Mouse (Mus musculus) adrenal gland, adult 2 months (tissue): ENCODE results near the gene Grk1. TPM values are rescaled to one million over a fixed set of nuclear protein-coding genes. Genes with fewer than 3 reads are reported as not detected.

Experiments used
- DNase-seq: peaks from one replicate; pipeline ENCODE4 v3.0.0; 2021
- polyA plus RNA-seq: library from polyadenylated mRNA; depleted of rRNA; stranded (reverse); fragments of >200 nt; gene quantifications from 2 replicates; pipeline ENCODE4 v1.2.3, GENCODE M21; 2012
- total RNA-seq, 2 experiments: library from RNA; stranded (reverse); gene quantifications; 2 replicates each; pipeline ENCODE4 v1.2.3; 2021

The Grk1 gene
- total and polyA plus RNA-seq, 3 experiments, result not detected

DNA sequence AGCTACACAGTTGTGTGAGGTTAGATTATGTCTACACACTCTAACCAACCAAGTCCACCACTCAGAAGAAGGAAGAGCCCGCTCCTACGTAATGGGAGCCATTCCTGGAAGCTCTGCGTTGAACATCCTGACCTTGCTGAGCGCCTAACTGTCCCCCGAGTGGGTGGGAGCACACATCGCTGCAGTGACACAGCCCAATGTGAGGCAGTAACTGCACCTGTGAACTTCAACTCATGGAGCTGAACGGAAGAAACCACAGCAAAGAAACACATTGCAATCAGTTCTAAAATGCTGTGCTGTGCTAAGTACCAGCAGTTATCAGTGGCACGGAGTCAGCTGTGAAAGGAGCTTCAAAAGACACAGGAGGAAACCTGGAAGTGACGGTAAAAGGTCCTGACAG is 23.3 kb downstream of the Grk1 start:
- no peak for DNase-seq

- no peak for DNase-seq
Measured at GRCm38 (mm10) chr8:13430412-13430811, 25.5 kb downstream of the Grk1 start.

- no peak for DNase-seq
Measured at GRCm38 (mm10) chr8:13430866-13431265, 26.0 kb downstream of the Grk1 start.

DNA sequence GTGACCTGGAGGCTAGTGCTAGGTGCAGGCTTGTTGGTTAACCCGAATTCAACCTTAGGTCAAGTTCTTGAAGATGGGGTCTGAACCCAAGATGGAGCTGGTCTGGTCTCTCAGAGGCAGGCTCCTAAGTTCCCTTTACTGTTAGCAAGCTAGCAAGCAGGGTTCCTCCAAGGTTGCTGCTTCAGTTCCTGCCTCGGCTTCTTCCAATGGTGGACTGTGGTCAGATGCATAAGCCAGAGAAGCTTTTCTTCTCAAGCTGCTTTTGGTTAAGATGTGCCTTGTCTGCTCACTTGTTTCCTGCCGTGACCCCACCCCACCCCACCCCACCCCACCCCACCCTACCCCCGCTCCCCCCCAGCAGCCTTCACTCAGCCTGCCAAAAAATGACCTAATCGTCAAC is 28.2 kb downstream of the Grk1 start:
- DNase-seq, result no peak

- DNase-seq, result no peak
Measured at GRCm38 (mm10) chr8:13434889-13435288, 30.0 kb downstream of the Grk1 start, which contains the start of gene Tmem255b. Gene Tmem255b, plus strand, starts transcription at chr8:13435189.

DNA sequence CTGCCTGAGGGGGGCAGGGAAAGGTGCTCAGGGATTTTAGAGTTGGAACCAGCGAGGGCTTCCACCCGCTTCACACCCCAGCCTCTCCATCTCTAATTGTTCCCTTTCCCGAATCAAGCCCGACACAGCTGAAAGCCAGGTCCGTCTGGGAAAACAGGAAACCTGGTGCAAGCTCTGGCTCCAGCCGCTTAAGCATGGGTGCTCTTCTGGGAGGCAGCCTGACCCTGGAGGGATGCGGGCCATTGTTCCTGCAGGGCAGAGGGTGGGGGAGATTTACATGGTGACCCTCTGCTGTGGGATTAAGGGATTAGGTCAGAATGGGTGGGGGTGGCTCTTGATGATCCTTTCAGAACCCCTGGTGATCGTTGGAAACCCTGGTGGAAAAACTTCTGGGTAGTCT is 31.2 kb downstream of the Grk1 start:
- DNase-seq, result no peak

DNA sequence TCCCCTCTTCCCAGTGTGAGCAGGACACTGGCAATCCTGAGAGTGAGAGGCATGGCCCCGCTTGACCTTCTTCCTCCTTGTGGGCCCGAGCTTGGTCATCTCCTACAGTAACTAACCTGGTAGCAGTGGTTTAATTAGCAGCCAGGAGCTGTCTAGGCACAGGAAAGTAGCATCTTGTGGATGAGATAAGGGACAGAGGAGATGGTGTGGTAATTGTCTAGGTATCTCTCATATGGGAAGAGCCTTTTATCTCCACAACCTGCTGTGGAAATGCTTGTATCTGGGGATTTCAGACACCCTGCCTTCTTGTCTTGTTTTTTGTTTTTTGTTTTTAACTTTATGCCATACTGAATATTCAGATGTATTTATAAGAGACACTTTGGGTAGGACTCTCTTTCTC is 32.6 kb downstream of the Grk1 start:
- DNase-seq, result no peak

DNA sequence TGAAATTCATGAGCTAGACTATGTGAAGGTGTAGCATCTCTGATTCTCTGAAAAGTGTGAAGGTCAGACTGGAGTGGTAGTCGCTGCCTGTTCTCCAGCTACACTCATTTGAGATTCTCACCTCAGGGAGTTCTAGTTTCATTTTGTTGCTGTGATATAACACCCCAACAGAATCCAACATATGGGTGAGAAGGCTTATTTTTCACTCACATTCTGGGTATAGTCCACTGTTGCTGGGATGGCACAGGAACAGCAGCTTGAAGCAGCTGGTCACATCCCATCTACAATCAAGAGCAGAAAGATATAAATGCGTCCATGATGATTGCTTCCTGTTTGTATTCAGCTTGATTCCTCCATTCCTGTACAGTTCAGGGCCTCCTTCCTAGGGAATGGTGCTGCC is 37.3 kb downstream of the Grk1 start:
- DNase-seq, result no peak

DNA sequence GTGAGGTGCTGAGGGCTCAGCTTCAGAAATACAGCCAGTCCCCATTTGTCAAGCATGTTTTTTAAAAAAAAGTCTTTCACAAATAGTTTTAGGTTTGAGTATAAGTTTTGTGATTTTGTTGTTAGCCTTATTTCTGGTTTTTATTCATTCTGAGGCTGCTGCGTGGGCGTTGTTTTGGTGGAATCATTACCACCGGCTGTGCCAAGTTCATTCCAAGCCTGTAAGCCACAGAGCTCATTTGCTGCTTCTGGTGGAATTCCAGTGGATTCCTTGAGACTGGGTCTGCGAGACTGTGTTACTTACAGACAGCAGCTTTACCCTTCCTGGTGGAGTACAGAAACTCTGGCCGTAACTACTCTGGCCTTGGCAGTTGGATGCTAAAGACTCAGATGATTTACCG is 41.6 kb downstream of the Grk1 start:
- no peak for DNase-seq

DNA sequence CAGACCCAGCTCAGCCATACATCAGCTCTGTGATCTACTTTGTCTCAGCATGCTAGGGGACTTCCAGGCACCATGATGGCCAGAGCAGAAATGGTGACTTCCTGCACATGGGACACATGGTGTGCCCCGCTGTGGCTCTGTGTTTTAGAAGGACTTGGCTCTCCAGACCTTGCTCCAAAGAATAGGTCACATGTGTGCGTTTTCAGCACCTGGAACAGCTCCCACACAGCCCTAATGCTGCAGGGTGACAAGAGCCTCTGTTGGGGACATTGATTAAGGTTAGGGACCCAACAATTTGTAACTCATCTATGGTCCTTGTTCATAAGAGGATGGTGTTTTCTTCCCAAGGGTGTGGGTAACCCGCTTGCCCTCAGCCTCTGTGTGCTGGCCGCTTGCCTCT is 43.3 kb downstream of the Grk1 start:
- peak; percentile 43 for DNase-seq

- DNase-seq, result no peak
Measured at GRCm38 (mm10) chr8:13451747-13452277, 46.9 kb downstream of the Grk1 start.

GRCm38 (mm10) chr8:13454341-13455113 is 49.6 kb downstream of the Grk1 start:
- no peak for DNase-seq

DNA sequence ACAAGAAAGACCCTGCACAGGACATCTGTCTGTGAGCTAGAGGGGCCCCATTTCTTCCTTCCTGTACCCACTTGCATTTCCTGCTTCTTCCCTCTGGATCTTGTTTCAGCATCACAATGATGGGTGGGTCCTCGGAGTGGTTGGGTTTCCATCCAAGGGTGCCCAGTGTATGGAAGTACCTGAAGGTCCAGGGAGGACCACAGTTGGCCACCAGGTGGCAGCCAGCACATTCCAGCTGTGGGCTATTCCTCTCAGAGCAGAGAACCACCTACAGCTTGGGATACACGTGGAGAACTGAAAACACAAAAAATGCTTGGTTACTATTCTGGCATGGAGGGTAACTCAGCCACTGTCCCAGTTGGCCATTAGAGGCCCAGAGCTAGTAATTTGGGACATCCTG is 50.4 kb downstream of the Grk1 start:
- DNase-seq, result peak; percentile 78

GRCm38 (mm10) chr8:13459431-13459830 is 54.5 kb downstream of the Grk1 start:
- DNase-seq, result no peak

DNA sequence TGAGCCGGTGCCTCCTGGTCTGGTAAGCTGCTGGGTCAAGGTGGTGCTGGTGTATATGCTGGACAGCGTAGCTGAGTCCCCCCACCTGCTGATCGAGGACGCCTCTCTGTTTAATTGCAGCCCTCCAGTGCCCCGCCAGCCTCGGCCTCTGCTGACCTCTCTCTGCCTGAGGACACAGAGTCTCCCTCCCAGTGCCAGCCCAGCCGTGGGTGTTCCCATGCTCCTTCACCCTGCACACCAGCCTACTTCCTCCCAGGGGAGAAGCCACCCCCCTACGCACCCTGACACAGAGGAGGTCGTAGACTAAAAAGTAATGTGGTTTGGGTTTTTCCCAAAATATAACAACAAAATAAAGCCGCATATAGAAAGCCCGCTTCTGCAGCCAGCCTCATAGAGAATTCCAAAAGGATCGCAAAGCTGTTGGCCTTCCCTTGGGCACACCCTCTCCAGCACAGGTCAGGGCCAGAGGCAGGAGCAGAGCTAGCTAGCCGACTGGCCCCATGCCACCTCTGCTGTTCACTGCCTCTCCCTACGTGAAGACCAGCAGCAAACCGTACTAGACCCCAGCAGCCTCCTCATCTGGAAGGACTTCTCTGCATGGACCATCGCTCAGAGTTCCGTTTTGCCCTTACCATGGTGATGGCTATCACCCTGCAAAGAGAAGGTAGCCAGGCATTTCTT is 56.3 kb downstream of the Grk1 start:
- DNase-seq, result peak; percentile 81

DNA sequence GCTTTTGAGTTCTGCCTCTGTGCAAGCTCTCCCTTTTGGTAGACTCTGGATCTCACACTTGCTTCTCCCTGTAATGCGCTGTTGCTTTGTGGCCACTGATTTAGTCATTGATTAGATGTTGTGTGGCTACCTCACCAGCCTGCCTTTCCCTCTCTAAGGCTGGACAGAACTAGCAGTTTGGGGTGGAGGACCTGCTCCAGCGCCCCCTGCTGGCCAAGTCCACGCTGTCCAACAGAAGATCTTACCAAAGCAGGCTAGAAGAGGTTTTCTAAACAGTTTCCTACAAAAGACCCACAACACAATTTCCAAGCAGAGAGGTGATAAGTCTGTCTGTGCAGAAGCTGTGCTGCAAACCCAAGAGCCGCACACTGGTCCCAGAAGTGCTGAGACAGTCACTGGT is 57.0 kb downstream of the Grk1 start:
- peak; percentile 83 for DNase-seq

DNA sequence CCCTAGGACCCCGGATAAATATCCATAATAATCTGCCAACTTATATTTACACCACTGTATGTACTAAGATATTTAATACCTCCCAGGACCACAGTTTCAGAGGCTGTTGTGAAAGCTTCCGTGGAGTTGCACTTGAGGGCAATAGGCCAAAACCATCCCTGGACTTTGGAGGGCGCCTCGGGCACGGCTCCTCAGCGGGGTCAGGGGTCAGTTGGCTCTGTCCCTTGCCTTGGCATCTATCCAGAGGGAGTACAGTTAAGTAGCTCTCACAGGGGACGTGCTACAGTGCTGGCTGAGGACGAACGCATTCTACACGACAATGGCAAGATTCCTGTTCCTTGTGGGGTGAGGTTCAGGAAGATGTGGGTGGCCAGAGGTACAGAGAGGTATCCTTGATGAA is 57.5 kb downstream of the Grk1 start:
- peak; percentile 90 for DNase-seq

DNA sequence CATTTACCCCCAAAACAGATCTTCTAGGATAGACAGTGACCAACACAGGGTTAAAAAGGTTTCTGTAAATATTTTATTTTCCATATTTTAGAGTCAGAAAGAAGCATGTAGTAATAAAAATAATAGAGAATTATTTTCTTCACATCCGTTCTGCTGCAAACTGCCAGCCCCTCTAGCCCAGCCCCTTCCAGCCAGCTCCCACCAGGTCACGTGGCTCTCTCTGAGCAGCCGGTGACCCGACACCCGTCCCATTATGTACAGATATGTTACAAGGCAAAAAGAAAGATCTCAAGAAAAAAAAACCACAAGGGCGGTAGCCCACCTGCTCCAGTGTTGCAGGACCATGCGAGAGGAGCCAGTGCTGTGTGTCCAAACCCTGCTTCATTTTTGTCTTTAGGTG is 60.4 kb downstream of the Grk1 start:
- DNase-seq, result no peak

DNA sequence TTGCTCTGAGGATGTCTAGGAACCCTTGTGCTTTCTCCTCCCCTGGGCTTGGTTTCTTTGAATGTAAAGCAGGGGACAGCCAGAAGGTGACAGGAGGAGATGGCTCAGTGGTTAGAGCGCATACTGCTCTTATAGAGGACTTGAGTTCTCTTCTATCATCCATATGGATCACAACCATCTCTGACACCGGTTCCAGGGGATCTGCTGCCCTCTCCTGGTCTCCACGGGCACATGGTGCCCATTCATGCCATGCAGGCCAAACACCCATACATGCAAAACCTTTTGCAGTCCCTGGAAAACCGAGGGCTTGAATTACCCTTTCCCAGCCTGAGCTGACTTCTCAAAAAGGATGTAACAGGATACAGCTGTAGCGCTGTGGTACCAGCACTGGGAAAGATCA is 62.1 kb downstream of the Grk1 start:
- no peak for DNase-seq

DNA sequence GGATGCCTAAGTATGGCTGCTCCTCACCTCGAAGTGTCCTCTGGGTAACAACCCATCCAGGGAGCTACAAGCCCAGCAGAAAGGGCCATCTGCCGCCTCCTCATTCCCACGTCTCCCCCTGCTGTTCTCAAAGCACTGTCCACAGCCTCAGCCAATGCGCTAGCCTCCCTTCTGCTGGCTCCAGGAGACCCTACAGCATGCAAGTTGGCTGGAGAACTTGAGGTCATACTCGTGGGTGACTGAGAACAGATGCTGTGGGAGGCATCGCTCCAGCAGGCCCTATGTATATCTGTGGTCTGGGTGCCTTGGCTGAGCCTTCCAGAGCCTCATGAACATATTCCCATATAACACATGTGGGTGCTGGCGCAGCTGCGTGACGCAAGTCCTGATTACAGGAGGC is 63.9 kb downstream of the Grk1 start:
- no peak for DNase-seq

- DNase-seq, result no peak
Measured at GRCm38 (mm10) chr8:13471484-13471883, 66.6 kb downstream of the Grk1 start.
